Mouse (Mus musculus) liver, adult 2 months (tissue): ENCODE measurements at regions not wholly inside any gene's neighbourhood (a gene's known extent, or its start where the extent isn't known, plus 50 kb on each side); places are given as distances from the start of the nearest gene placed in this dataset.

Experiments used
- CTCF ChIP-seq: fragments of 200-500 bp; IDR thresholded peaks from 2 replicates; pipeline ENCODE4 v1.5.1; 2011; ENCODE audit warnings: low read depth, low read length, control low read depth
- POLR2A ChIP-seq: fragments of 200-500 bp; IDR thresholded peaks from 2 replicates; pipeline ENCODE4 v1.6.1; 2011; ENCODE audit warnings: low read length, control low read depth; ENCODE audit not compliant: insufficient read depth; ENCODE audit errors: extremely low read depth

GRCm38 (mm10) chr11:114551262-114551661, 117.1 kb upstream of the Rpl38 start:
- TF ChIP-seq CTCF, result no peak
- no peak for TF ChIP-seq POLR2A
